Mouse (Mus musculus) regulatory T cell (primary cell): ENCODE results near the gene Nmu.

Experiments used
- in situ Hi-C: fragments of 300-600 bp; cut with MboI, MseI; formaldehyde crosslinking; loops from one replicate; pipeline ENCODE4 v1.15.1; 2025; ENCODE audit warnings: high pct_unique_total_duplicates

The Nmu gene

DNA sequence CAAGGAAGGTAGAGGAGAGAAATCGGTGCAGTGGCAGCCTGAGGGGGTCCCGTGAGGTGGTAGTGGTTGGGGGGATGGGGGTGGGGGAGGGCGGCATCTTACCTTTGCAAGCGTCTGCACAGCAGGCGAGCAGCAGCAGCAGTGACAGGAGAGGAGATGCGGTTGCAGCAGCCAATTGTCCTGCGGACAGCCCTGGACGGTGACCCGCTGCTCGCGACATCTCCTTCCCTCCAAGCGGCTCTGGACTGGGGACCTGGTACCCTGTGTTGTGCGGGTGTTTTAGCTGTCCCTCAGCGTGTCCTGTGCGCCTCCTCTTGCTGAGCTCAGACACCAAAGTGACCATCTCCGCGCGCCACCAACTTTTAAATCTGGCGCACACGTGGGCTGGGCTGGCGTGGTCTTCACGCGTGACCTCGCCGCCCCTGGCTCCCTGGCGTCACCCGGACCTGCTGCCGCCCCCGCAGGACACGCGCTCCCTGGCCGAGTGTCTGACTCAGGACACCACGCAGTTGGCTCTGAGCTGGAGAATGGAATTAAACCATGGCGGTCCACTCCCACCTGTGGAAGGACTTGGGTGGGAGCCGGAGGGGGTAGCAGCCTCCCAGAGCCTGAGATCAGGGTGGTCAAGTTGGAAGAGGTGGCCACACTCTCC is at the start of gene Nmu:
TSS of gene Nmu (minus strand) at position 336 of the 652 bp plus-strand sequence.
- in situ Hi-C loops = no loop called here

DNA sequence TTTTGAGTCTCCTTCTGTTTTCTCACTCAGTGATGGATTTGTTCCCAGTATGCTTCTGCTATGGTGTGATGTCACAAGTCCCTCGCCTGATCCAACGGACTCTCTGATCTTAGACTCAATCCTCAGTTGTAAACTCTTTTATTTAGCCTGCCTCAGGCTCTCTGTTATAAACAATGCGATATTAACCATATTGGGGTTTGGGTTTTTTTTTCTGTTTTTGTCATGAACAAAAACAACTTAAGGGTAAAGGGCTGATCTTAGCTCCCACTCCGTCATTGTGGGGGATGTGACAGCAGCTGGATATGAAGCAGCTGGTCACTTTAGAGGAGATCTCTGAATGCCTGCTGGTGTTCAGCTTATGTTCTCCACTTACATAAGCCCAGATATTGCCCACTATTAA is 48.1 kb upstream of the Nmu start:
- in situ Hi-C loops = no loop called here

- in situ Hi-C loops = no loop called here
Measured at GRCm38 (mm10) chr5:76394382-76394781, 30.8 kb upstream of the Nmu start.

- in situ Hi-C loops = no loop called here
Measured at GRCm38 (mm10) chr5:76389041-76389795, 25.6 kb upstream of the Nmu start.

DNA sequence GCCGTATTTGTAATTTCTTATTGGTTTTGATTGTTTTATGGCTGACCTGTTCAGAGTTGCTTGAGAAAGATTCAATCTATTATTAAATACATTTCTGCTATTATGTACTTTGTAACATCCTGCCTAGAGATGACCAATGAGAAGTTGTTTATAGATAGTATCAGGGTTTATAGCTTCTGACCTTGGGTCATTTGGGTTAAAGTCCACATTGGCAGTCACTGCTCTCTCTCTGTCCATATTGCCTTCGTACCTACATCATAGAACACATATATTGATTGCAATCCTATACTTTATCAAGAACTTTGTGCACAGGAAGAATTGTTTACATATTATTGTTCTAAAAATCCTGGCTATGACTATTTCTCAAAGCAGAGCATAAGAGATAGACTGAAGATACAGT is 24.9 kb upstream of the Nmu start:
- in situ Hi-C loops = no loop called here

GRCm38 (mm10) chr5:76383673-76384072 is 20.1 kb upstream of the Nmu start:
- in situ Hi-C loops = no loop called here

DNA sequence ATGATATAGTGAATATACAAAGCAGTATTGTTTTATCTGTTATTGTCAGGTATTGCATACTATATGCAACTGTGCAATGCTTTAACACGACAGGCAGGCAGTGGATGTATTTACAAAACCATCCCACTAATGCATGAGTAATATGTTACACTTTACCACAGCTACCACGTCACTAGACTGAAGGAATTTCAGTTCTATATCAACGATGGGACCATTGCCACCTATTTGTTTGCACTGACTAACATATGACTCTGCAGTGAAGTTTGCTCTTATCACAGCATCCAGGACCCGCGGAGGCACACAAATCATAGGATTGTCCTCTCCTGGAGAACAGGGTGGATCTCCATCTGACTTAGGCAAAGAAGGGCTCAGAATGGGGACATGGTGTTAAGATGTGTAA is 18.2 kb upstream of the Nmu start:
- in situ Hi-C loops = no loop called here

DNA sequence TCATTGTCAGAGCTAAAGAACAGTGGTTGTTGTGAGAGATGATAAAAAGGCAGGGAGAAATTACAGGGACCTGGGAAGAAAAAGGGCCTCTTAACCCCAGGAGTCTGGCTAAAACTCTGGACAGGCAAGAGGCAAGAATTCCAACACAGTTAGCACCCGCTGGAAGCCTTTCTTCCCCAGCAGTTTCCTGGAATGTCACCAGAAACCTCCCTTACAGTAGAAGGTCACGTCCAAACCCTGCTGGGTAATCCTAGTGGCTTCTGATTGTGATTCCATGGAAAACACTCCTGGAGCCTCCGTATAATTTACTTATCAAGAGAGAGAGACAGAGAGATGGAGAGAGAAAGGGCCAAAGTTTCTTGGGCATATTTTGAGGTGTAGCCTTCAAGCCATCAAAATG is 15.6 kb upstream of the Nmu start:
- in situ Hi-C loops = no loop called here

- in situ Hi-C loops = no loop called here
Measured at GRCm38 (mm10) chr5:76369215-76369840, 5.7 kb upstream of the Nmu start.

DNA sequence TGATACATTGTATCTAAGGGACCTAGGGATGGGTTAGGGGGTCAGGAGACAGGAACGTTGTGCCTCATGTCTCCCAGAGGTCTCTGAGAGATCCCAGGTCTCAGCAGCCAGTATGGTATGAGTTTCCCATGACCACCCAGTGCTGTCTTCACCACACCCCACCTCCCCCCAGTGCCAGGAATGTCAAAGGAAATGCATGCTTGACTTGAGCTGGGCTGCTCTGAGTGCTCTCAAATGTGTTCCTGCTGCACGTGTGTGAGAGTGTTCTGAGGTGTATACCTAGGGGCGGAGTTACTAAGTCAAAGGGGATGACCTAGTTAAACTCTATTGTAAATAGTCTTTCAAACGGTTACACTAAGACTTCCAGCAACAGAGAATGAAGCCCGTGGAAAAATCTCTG is 1.8 kb upstream of the Nmu start:
- in situ Hi-C loops = no loop called here

DNA sequence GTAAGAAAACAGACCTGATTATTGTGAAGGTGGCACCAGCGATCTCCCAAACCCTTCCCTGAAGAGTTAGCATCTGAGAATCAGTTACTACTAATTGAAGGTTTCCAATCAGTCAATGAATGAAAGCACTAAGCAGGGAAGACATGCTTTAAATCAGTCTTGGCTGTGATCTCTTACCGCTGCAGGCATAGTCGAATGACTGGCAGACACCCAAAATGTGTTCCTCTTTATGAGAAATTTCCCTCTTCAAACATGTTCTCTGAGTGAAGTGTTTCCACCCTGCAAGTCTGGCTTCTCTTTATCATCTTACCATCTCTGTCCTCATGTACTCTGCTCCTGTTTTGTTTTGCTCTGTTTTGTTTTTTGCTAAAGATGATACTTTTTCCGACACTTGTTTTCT is 2.8 kb downstream of the Nmu start:
- in situ Hi-C loops = no loop called here

GRCm38 (mm10) chr5:76360057-76360456 is 3.5 kb downstream of the Nmu start:
- in situ Hi-C loops = no loop called here

GRCm38 (mm10) chr5:76351953-76352611 is 11.5 kb downstream of the Nmu start:
- in situ Hi-C loops = no loop called here

GRCm38 (mm10) chr5:76351537-76351936 is 12.1 kb downstream of the Nmu start:
- in situ Hi-C loops = no loop called here

DNA sequence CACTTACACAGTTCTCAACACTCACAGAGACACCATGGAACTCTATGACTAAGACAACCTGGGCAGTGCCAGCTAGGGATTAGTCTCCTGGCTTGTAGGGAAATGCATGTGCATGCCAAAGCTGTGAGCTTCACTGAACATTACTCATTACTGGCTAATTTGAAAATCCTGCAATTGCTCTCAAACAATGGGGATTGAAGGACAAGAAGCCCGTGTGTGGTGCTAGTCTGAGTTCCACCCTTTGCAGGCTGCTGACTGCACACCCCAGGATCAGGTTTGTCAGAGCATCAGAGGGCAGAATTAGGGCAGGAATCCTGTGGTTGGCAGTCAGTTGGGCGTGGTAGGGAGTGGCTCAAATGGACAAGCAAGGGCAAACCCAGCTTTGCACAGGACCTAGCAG is 17.5 kb downstream of the Nmu start:
- in situ Hi-C loops = no loop called here

- in situ Hi-C loops = no loop called here
Measured at GRCm38 (mm10) chr5:76340931-76341330, 22.7 kb downstream of the Nmu start.

- in situ Hi-C loops = no loop called here
Measured at GRCm38 (mm10) chr5:76337100-76337499, 26.5 kb downstream of the Nmu start.

DNA sequence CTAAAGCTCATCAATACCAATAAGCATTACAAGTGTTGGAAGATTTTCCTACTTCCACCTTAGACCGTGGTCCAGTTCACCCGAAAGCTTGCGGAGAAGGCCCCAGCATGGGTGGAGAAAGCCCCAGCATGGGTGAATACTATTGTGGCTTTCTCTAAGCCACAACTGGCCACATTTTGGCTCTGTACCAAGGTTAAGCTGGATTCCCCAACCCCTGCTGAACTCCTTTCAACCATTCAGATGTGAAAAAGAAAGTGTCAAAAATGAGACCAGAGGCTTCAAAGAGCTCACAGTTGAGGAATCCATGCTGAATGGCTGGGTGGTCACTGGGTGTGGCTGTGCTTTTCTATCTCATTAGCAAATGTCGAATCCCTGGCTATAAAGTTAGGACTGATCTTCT is 29.8 kb downstream of the Nmu start:
- in situ Hi-C loops = no loop called here

- in situ Hi-C loops = no loop called here
Measured at GRCm38 (mm10) chr5:76330953-76331352, 32.6 kb downstream of the Nmu start, which contains the start of gene Pdcl2. TSS of gene Pdcl2 (minus strand) at chr5:76331156.

DNA sequence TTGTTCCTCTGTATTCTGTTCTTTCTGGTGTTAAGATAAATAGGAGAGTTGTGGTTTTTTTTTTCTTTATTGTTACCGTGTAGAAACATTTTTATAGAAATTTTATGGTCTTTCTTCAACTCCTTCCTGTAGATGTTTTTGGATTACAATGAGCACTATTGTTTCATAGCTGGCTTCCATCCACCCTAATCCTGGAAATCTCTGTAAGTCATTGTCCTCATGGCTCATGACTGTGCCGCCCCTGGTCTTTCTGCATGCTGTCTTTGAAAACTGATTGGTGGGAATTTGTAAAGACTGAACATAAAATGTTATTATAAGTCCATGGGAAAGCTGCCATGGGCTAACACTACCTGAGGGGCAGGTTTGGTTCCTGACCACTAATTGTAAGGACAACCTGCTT is 36.3 kb downstream of the Nmu start:
- in situ Hi-C loops = no loop called here

DNA sequence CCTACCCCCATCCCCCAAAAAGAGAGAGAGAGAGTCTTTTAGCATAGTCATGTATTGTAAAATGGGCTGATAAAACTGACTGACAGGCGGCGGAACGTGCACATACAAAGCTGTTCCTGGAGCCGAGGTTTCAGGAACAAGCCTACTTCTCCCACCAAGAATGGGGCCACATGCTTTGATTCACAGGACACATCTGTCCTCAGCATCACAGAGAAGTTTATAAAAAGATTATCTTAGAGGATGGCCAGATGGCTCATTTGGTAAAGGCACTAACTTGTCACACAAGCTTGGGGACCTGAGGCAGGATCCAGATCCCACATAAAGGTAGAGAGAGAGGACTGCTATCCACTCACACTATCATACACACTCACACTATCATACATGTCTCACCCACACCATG is 38.5 kb downstream of the Nmu start:
- in situ Hi-C loops = no loop called here
